Mouse (Mus musculus): ENCODE measurements at regions not wholly inside any gene's neighbourhood (a gene's known extent, or its start where the extent isn't known, plus 50 kb on each side); places are given as distances from the start of the nearest gene placed in this dataset.
A peak's percentile ranks its signal among the peaks of the same experiment; 100 is the strongest.

DNA sequence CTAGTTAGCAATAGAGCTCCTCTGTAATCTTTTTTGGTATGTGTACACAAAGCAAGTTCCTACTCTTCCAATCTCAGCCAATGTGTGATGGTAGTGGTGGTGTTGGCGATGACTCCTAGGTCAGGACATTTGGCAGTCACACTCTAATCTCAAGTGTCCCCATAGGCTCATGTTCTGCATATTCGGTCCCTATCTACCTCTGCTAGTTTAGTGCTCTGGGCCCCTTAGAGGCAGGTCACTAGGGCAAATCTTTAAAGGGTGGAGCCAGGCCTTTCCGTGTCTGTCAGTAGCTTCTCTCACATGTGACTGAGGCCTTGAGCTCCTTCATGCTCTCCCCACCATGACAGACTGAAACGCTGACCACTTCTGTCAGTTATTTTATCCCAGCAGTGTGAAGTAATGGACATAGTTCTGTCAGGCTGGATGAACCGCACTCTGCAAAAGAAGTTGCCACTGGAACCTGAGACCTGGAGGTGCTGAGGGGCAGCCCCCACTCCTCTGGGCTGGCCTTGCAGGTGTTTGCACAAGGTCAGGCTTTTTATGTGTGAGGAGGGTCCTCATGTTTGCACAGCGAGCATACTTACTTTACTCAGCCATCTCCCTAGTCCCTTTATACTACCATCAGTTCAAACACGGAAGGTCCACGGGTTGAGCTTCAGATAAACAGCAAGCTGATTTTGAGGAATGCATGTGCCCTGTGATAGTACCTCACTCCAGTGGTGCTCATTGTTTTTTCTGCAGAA is 75.3 kb upstream of the Ywhaq start:
- DNase-seq (ENCODE audit: low spot score in 2 of 2): no peak

DNA sequence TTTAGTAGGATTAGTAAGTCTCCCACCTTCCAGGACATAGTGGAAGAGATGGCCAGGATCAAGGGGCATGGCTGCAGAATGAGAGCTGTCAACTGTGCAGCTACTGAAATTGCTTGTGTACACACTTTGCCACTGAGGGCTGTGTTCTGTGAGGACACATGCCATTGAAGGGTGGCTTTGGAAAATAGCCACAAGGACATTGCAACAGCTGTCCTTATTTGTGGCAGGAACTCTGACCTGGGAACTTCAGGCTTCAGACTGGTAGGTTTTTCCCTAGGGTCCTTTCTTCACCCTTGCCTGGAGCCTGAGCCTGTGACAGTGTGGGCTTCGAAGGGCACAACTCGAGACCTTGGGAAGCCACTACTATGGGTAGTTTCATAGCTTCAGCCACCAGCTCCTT is 64.2 kb upstream of the Ywhaq start:
- no peak for DNase-seq (ENCODE audit: low spot score in 2 of 2)

DNA sequence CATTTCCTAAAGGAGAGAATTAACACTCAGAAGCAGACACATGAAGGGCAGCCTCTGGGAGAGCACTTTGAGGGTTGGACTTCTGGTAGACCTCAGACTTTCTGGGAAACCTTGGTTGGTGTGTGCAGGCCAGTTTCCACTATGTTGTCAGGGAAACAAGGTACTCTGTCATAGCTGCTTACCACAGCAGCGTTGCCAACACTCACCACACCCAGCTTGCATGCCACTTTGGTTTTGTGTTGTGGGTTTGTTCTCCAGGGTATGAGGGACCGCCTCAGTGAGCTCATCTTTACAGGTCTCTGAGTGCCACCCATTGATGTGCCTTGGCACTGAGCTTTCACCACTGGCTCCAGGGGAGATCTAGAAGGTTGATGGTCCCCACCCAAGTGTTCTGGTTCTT is 62.8 kb upstream of the Ywhaq start:
- DNase-seq (ENCODE audit: low spot score in 2 of 2): no peak

DNA sequence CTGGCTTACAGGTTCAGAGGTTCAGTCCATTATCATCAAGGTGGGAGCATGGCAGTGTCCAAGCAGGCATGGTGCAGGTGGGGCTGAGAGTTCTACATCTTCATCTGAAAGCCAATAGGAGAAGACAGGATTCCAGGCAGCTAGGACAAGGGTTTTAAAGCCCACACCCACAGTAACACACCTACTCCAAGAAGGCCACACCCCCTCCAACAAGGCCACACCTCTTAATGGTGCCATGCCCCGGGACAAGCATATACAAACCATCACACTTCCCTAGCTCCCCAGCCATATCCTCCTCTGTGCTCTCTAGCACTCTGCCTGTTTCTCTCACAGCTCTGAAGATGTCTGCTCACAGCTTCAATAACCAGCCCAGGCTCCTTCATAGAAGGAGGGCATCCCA is 61.8 kb upstream of the Ywhaq start:
- DNase-seq (ENCODE audit: low spot score in 2 of 2): no peak

DNA sequence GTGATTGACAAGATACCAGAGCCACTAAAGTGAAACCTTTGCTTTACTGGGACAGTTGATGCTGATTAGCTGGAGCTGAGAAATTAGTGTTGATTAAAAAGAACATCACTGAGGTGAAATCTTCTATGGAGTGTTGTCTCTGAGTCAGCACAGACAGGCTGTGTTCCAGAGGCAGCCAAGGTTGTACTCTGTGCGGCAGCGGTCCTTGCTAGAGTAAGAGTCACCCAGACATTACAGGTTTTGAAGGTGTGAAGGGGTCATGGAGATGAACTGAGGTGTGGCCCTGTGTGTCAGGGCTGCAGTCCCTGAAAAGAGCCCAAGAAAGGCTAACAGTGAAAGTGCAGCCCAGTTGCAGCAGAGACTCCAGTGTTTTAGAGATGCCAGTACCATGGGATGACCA is 59.1 kb upstream of the Ywhaq start:
- no peak for DNase-seq (ENCODE audit: low spot score in 2 of 2)

DNA sequence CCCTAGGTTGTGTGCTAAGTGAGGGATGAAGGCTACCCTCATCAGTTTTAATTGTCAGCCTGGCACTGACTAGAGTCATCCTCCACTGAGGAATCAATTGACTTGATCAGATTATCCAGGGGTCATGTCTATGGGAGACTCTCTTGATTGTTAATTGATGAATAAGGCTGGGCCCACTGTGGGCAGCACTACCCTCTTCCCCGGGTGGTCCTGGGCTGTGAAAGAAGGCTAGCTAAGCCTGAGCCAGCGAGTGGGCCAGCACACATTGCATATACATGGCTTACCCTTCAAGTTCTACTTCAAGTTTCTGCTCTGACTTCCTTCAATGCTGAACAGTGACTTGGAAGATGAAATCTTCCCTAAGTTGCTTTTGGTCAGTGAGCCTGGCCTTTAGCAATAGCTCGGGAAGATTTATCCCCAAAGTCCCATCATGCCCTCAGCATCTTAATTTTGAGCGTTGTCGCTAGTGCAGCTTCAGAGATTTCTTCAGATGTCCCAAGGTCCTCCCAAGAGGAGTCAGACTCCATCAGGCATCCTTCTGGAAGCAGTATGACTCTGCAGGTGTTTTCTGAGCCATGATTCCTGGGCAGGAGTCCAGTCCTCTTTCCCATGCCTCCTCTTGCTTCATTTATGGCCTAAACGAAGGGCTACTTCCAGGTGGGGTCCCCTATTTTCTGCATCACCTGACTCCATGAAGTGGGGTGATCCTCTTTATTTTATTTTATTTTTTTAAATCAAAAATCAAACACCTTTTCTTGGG is 55.7 kb upstream of the Ywhaq start:
- no peak for DNase-seq (ENCODE audit: low spot score in 2 of 2)

DNA sequence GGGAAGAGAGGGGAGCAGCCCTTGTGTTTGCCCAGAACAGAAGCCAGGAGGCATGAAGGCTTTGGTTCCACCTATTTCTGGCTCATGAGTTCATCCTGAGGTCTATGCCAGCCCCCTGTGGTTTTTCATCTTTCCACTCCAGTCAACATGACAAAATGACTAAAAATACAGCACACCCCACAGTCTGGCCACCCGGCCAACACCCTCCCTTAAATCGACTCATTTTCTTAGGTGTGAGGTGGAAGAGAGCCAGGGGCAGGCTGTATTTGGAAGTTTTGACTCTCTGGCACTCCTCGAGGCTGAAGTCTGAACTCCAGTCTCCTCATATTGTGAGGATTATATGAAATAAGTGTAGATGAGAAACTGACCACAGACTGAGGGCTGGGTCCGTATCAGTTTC is 55.0 kb upstream of the Ywhaq start:
- DNase-seq (ENCODE audit: low spot score in 2 of 2): peak in 1 of 2 experiments; percentile 68

DNA sequence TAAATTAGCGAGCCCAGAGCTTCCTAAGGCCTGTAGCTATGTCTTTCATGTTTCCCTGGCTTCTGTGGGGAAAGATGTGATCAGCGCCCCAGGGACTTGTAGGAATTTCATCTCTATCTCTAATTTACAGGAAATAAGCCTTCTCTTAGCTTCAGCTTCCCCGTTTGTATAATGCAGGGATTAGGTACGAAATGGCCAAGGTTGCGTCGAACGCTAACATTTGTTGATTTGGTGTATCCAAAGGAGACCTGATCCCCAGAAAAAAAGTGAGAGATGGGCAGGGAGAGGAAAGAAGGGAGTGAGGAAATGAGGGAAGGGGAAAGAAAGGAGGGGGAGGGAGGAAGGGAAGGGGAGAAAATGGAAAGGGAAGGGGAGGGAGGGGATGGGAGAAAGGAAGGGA is 54.5 kb upstream of the Ywhaq start:
- no peak for DNase-seq (ENCODE audit: low spot score in 2 of 2)

DNA sequence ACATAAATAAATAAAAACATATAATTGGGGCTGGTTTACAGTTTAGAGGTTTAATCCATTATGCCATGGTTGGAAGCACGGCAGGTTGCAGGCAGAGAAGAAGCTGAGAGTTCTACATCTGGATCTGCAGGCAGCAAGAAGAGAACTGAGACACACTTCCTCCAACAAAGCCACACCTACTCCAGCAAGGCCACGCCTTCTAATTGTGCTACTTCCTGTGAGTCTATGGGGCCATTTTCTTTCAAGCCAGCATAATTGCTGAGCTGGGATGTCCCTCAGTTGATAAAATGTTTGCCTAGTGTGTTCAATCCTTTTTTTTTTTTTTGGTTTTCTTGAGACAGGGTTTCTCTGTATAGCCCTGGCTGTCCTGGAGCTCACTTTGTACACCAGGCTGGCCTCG is 52.8 kb upstream of the Ywhaq start:
- DNase-seq (ENCODE audit: low spot score in 2 of 2): no peak

Data from cerebellum, postnatal 4 days (tissue).